Mouse (Mus musculus) T-cell, adult 2 months (primary cell): ENCODE data around the gene Gm9040.
A peak's percentile ranks its signal among the peaks of the same experiment; 100 is the strongest.
"Not testable (repeated sequence)": the region's sequence is repeated elsewhere in the genome, so short reads cannot be mapped to it uniquely, and the experiment has no call there.

ENCODE experiments used
- DNase-seq: peaks from one replicate; pipeline ENCODE4 v3.0.0; 2022; ENCODE audit warnings: low spot score

Gene Gm9040

GRCm38 (mm10) chr10:118326869-118327268 lies at the start of gene Gm9040:
Gm9040 (minus strand) TSS chr10:118326969.
- not testable (repeated sequence) for DNase-seq

GRCm38 (mm10) chr10:118370443-118370842 lies 43.7 kb upstream of the Gm9040 start:
- peak; percentile 83 for DNase-seq

GRCm38 (mm10) chr10:118369518-118369917 lies 42.7 kb upstream of the Gm9040 start:
- no peak for DNase-seq

GRCm38 (mm10) chr10:118354005-118354404 lies 27.2 kb upstream of the Gm9040 start, which contains the start of gene Gm9049:
Gm9049 (minus strand) TSS chr10:118354105.
- not testable (repeated sequence) for DNase-seq

- not testable (repeated sequence) for DNase-seq
Measured at GRCm38 (mm10) chr10:118348579-118348978, 21.8 kb upstream of the Gm9040 start, which contains the start of gene Gm9048. Gm9048 (minus strand) TSS chr10:118348679.

GRCm38 (mm10) chr10:118343155-118343554 lies 16.4 kb upstream of the Gm9040 start, which contains the start of gene Gm9046:
Gm9046 (minus strand) TSS chr10:118343255.
- DNase-seq, result not testable (repeated sequence)

- not testable (repeated sequence) for DNase-seq
Measured at GRCm38 (mm10) chr10:118337731-118338130, 11.0 kb upstream of the Gm9040 start, which contains the start of gene Gm9045. Gm9045 (minus strand) TSS chr10:118337831.

GRCm38 (mm10) chr10:118332308-118332707 lies 5.5 kb upstream of the Gm9040 start, which contains the start of gene Gm9044:
Gm9044 (minus strand) TSS chr10:118332408.
- not testable (repeated sequence) for DNase-seq

GRCm38 (mm10) chr10:118319024-118319423 lies 7.7 kb downstream of the Gm9040 start:
- no peak for DNase-seq

- not testable (repeated sequence) for DNase-seq
Measured at GRCm38 (mm10) chr10:118302133-118302532, 24.6 kb downstream of the Gm9040 start.

GRCm38 (mm10) chr10:118294938-118295337 lies 31.8 kb downstream of the Gm9040 start, which contains the start of gene Iltifb:
Iltifb (minus strand) TSS chr10:118295038.
- DNase-seq, result no peak

GRCm38 (mm10) chr10:118283016-118283415 lies 43.8 kb downstream of the Gm9040 start:
- not testable (repeated sequence) for DNase-seq

GRCm38 (mm10) chr10:118282565-118282964 lies 44.2 kb downstream of the Gm9040 start:
- DNase-seq, result not testable (repeated sequence)

GRCm38 (mm10) chr10:118278069-118278468 lies 48.7 kb downstream of the Gm9040 start:
- DNase-seq, result not testable (repeated sequence)
